ENCODE assay signal across 10 mouse cellular contexts in genomic region chr10:79934272-79934721, GRCm38 (mm10). TPM values are rescaled to one million over a fixed set of nuclear protein-coding genes. Genes with fewer than 3 reads are reported as not detected.
A peak's percentile ranks its signal among the peaks of the same experiment; 100 is the strongest.
DNase-seq lines count a peak whose midpoint lies in the region; ATAC-seq and TF ChIP-seq lines count a peak whose summit lies in the region.
"Had no signal": no experiment of that assay in that cellular context is flagged by ENCODE, and none has a peak within 500 bp of the region (broad histone marks: within the 10 kb centered on the region; RNA-seq: fewer than 3 reads in every experiment).

No protein-coding gene starts in this region.

- DNase-seq in liver, adult 2 months (ENCODE audit: extremely low read depth, low read depth, low spot score) = peak; percentile 90
- no peak for DNase-seq in liver
- DNase-seq in fibroblast of lung, adult 2 months (ENCODE audit: low read depth) = peak; percentile 89
- DNase-seq in kidney, postnatal 4 days = peak; percentile 80 to 88
- peak; percentile 93 for DNase-seq in lung, postnatal 25 days (ENCODE audit: low spot score)
- no peak for DNase-seq in embryo, embryonic 11 days

- no peaks in the 10 kb centered on the region for H3K27me3 ChIP-seq in liver, adult 2 months (ENCODE audit: control insufficient read depth, insufficient read depth, low read length)
- H3K27me3 ChIP-seq in heart, embryonic 16.5 days (ENCODE audit: control insufficient read depth, insufficient read depth, low read length) = no peaks in the 10 kb centered on the region
- no peaks in the 10 kb centered on the region for H3K27me3 ChIP-seq in stomach, embryonic 16.5 days (ENCODE audit: control insufficient read depth, insufficient read depth, low read length)
- H3K27me3 ChIP-seq: Patski had no signal

- H3K4me2 ChIP-seq in heart, embryonic 16.5 days (ENCODE audit: low read depth, low read length) = no peak overlapping the region
- H3K4me2 ChIP-seq in stomach, embryonic 16.5 days (ENCODE audit: low read depth, low read length) = no peak overlapping the region

- TF ChIP-seq CTCF in liver, adult 2 months (IDR thresholded peaks at IDR 0.05; ENCODE audit: low read depth, low read length) = no peak

- no peak overlapping the region for H3K27ac ChIP-seq in liver, adult 2 months (replicated peaks; ENCODE audit: insufficient read depth, low read depth, low read length)
- H3K27ac ChIP-seq in heart, embryonic 16.5 days (ENCODE audit: low read length) = no peak overlapping the region
- H3K27ac ChIP-seq in stomach, embryonic 16.5 days (ENCODE audit: low read length) = peak overlapping the region; percentile 73

- no peak overlapping the region for H3K4me3 ChIP-seq in liver, adult 2 months (ENCODE audit: insufficient read depth, low read depth, low read length)
- no peak overlapping the region for H3K4me3 ChIP-seq in heart, embryonic 16.5 days (ENCODE audit: low read length)
- no peak overlapping the region for H3K4me3 ChIP-seq in stomach, embryonic 16.5 days (replicated peaks; ENCODE audit: low read length)

- no peaks in the 10 kb centered on the region; the same call in 1 of the 2 replicates for H3K79me2 ChIP-seq in liver, adult 2 months (ENCODE audit: control insufficient read depth, insufficient read depth, low read length)

- WGBS in liver, adult 2 months = 6% methylated on average over 13 of the region's 13 CpGs
- 46% methylated on average over 13 of the region's 13 CpGs for WGBS in heart, embryonic 16.5 days
- 41% methylated on average over 13 of the region's 13 CpGs for WGBS in stomach, embryonic 16.5 days

- no peak for TF ChIP-seq POLR2A in liver, adult 2 months (IDR thresholded peaks at IDR 0.05; ENCODE audit: extremely low read depth, insufficient read depth, low read length)

- peaks cover 31% of the 10 kb centered on the region for H3K4me1 ChIP-seq in liver, adult 2 months (ENCODE audit: control insufficient read depth, insufficient read depth, low read length)
- H3K4me1 ChIP-seq in heart, embryonic 16.5 days (ENCODE audit: control insufficient read depth, insufficient read depth, low read length) = peaks cover 49% of the 10 kb centered on the region
- peaks cover 61% of the 10 kb centered on the region for H3K4me1 ChIP-seq in stomach, embryonic 16.5 days (ENCODE audit: control insufficient read depth, insufficient read depth, low read length)

- H3K9me3 ChIP-seq in heart, embryonic 16.5 days (replicated peaks; ENCODE audit: control insufficient read depth, low read length) = no peaks in the 10 kb centered on the region
- no peaks in the 10 kb centered on the region for H3K9me3 ChIP-seq in stomach, embryonic 16.5 days (replicated peaks; ENCODE audit: control insufficient read depth, low read length)

- H3K36me3 ChIP-seq in liver, adult 2 months (ENCODE audit: control insufficient read depth, insufficient read depth, low read length) = no peaks in the 10 kb centered on the region
- no peaks in the 10 kb centered on the region for H3K36me3 ChIP-seq in heart, embryonic 16.5 days (ENCODE audit: control insufficient read depth, insufficient read depth)
- H3K36me3 ChIP-seq in stomach, embryonic 16.5 days (ENCODE audit: control insufficient read depth, insufficient read depth, low read length) = peaks cover 13% of the 10 kb centered on the region; the same call in 1 of the 2 replicates

- peak; percentile 52 for ATAC-seq in heart, embryonic 16.5 days (replicated peaks; ENCODE audit: extremely low read depth, insufficient read depth, low FRiP score)
- ATAC-seq in stomach, embryonic 16.5 days (ENCODE audit: insufficient read depth, low FRiP score) = peak; percentile 53
- ATAC-seq: Patski had no signal

- no peak overlapping the region for H3K9ac ChIP-seq in liver, adult 2 months (ENCODE audit: low read depth, low read length)
- no peak overlapping the region for H3K9ac ChIP-seq in heart, embryonic 16.5 days (ENCODE audit: low read length)
- 0 out of 2 replicates have a peak overlapping the region, but pooled peaks have one; percentile 34 for H3K9ac ChIP-seq in stomach, embryonic 16.5 days (ENCODE audit: low read length)

RNA-seq across cellular contexts. Expression of gene Arid3a, which starts 7.5 kb away (rescaled TPM):
- 0.37 and 0.74 TPM in 2 replicates for total RNA-seq in liver, adult 2 months (2014; rRNA removed)
- 0.69 and 1.7 TPM in 2 replicates for polyA plus RNA-seq in liver, adult 2 months (2012; rRNA removed)
- 1.5 and 2.3 TPM in 2 replicates for polyA plus RNA-seq in heart, embryonic 16.5 days (2015; fragmentation: Nextera tagmentation; extraction: Ambion mirVana)
- polyA plus RNA-seq in stomach, embryonic 16.5 days (2015; fragmentation: Nextera tagmentation; extraction: Ambion mirVana) = 4.9 and 5.2 TPM in 2 replicates

RNA-seq across cellular contexts. Expression of gene R3hdm4, which starts 13.3 kb away (rescaled TPM):
- total RNA-seq in liver, adult 2 months (2014; rRNA removed) = 12.4 and 15.5 TPM in 2 replicates
- 78.8 and 80.0 TPM in 2 replicates for polyA plus RNA-seq in liver, adult 2 months (2012; rRNA removed)
- 112 and 114 TPM in 2 replicates for polyA plus RNA-seq in heart, embryonic 16.5 days (2015; fragmentation: Nextera tagmentation; extraction: Ambion mirVana)
- polyA plus RNA-seq in stomach, embryonic 16.5 days (2015; fragmentation: Nextera tagmentation; extraction: Ambion mirVana) = 160 and 176 TPM in 2 replicates

RNA-seq across cellular contexts. Expression of gene Kiss1r, which starts 17.5 kb away (rescaled TPM):
- total RNA-seq in liver, adult 2 months (2014; rRNA removed) = 0.18 and 0.60 TPM in 2 replicates
- 1.5 and 1.9 TPM in 2 replicates for polyA plus RNA-seq in liver, adult 2 months (2012; rRNA removed)
- 0.49 and 0.64 TPM in 2 replicates for polyA plus RNA-seq in heart, embryonic 16.5 days (2015; fragmentation: Nextera tagmentation; extraction: Ambion mirVana)
- 0.89 and 0.97 TPM in 2 replicates for polyA plus RNA-seq in stomach, embryonic 16.5 days (2015; fragmentation: Nextera tagmentation; extraction: Ambion mirVana)

RNA-seq across cellular contexts. Expression of gene Gm26602, which starts 23.6 kb away (rescaled TPM):
- not detected in 2 replicates for total RNA-seq in liver, adult 2 months (2014; rRNA removed)
- polyA plus RNA-seq in liver, adult 2 months (2012; rRNA removed) = not detected in 2 replicates
- polyA plus RNA-seq in heart, embryonic 16.5 days (2015; fragmentation: Nextera tagmentation; extraction: Ambion mirVana) = 2.4 and 13.2 TPM in 2 replicates
- 4.1 TPM in 1 of 2 replicates, not detected in the other for polyA plus RNA-seq in stomach, embryonic 16.5 days (2015; fragmentation: Nextera tagmentation; extraction: Ambion mirVana)
- polyA plus RNA-seq: Patski; testis, adult 2 months had no signal

RNA-seq across cellular contexts. Expression of gene Med16, which starts 25.6 kb away (rescaled TPM):
- total RNA-seq in liver, adult 2 months (2014; rRNA removed) = 5.9 and 8.2 TPM in 2 replicates
- 29.9 and 30.6 TPM in 2 replicates for polyA plus RNA-seq in liver, adult 2 months (2012; rRNA removed)
- polyA plus RNA-seq in heart, embryonic 16.5 days (2015; fragmentation: Nextera tagmentation; extraction: Ambion mirVana) = 44.9 and 45.2 TPM in 2 replicates
- 39.6 and 42.3 TPM in 2 replicates for polyA plus RNA-seq in stomach, embryonic 16.5 days (2015; fragmentation: Nextera tagmentation; extraction: Ambion mirVana)

Comparison
In these comparisons a context has a peak if more than half of its experiments do, and no peak if none do; other contexts are left out.
1. DNase-seq: peak in liver, adult 2 months (single experiment), fibroblast of lung, adult 2 months (single experiment), kidney, postnatal 4 days (2 of 2) and lung, postnatal 25 days (single experiment); none in liver (single experiment) and embryo, embryonic 11 days (single experiment).